8 mouse cellular contexts compared by ENCODE assay signal in genomic region chr10:84438466-84439227, GRCm38 (mm10). TPM values are rescaled to one million over a fixed set of nuclear protein-coding genes. Genes with fewer than 3 reads are reported as not detected.
DNase-seq lines count a peak whose midpoint lies in the region; ATAC-seq and TF ChIP-seq lines count a peak whose summit lies in the region.

No protein-coding gene starts in this region.

- TF ChIP-seq EP300 in heart, adult 2 months (IDR thresholded peaks at IDR 0.05; ENCODE audit: insufficient read depth, low read depth, low read length): no peak

- WGBS in heart, adult 2 months: 32% methylated on average over 19 of the region's 19 CpGs
- 60% methylated on average over 19 of the region's 19 CpGs for WGBS in spleen, adult 2 months
- WGBS in liver, embryonic 11.5 days: 27% methylated on average over 19 of the region's 19 CpGs

- intact Hi-C loops in heart, adult 2 months (cut with DNase I): loop anchor here (1.0 to 10.0 kb wide), 6 partner anchors 50 to 619 kb away; no protein-coding TSS in a partner anchor
- intact Hi-C loops in heart, postnatal 25 days (cut with DNase I): loop anchor here (2.0 to 10.0 kb wide), 5 partner anchors 48 to 621 kb away; no protein-coding TSS in a partner anchor

- no peaks in the 10 kb centered on the region for H3K27me3 ChIP-seq in heart, adult 2 months (ENCODE audit: control insufficient read depth, insufficient read depth, low read length)
- H3K27me3 ChIP-seq in spleen, adult 2 months (ENCODE audit: control insufficient read depth, insufficient read depth, low read length): 0 out of 2 replicates have a peak, but pooled peaks cover 2% of the 10 kb centered on the region
- H3K27me3 ChIP-seq in liver, embryonic 11.5 days (replicated peaks; ENCODE audit: control insufficient read depth, insufficient read depth, low read length): peaks cover 40% of the 10 kb centered on the region

- H3K36me3 ChIP-seq in heart, adult 2 months (ENCODE audit: control insufficient read depth, insufficient read depth, low read length): peaks cover 2% of the 10 kb centered on the region; the same call in 1 of the 2 replicates
- no peaks in the 10 kb centered on the region for H3K36me3 ChIP-seq in spleen, adult 2 months (ENCODE audit: control insufficient read depth, insufficient read depth, low read length)
- H3K36me3 ChIP-seq in liver, embryonic 11.5 days (ENCODE audit: control insufficient read depth, insufficient read depth, low read length): no peaks in the 10 kb centered on the region

- no peak for TF ChIP-seq CTCF in heart, adult 2 months (IDR thresholded peaks at IDR 0.05)
- no peak for TF ChIP-seq CTCF in spleen, adult 2 months (IDR thresholded peaks at IDR 0.05; ENCODE audit: extremely low read depth, insufficient read depth, insufficient read length, insufficient replicate concordance)

- no peak for TF ChIP-seq POLR2A in heart, adult 2 months (IDR thresholded peaks at IDR 0.05; ENCODE audit: insufficient read depth, low read depth, low read length)
- TF ChIP-seq POLR2A in spleen, adult 2 months (IDR thresholded peaks at IDR 0.05; ENCODE audit: low read depth, low read length): no peak

- peak overlapping the region; percentile 86 for H3K4me3 ChIP-seq in heart, adult 2 months
- H3K4me3 ChIP-seq in spleen, adult 2 months (ENCODE audit: extremely low read depth, insufficient read depth, insufficient read length): 0 out of 2 replicates have a peak overlapping the region, but pooled peaks have one; percentile 23
- peak overlapping the region; percentile 65 for H3K4me3 ChIP-seq in liver, embryonic 11.5 days (ENCODE audit: low read depth, low read length)

- H3K9ac ChIP-seq in heart, adult 2 months (ENCODE audit: low read depth, low read length): peak overlapping the region; percentile 93
- no peak overlapping the region for H3K9ac ChIP-seq in liver, embryonic 11.5 days (ENCODE audit: low read depth, low read length)

- H3K27ac ChIP-seq in heart, adult 2 months: peak overlapping the region; percentile 100
- peak overlapping the region; percentile 10; the same call in 1 of the 2 replicates for H3K27ac ChIP-seq in spleen, adult 2 months (ENCODE audit: insufficient read depth, low read length)
- H3K27ac ChIP-seq in liver, embryonic 11.5 days (ENCODE audit: low read depth, low read length): no peak overlapping the region

- no peaks in the 10 kb centered on the region for H3K9me3 ChIP-seq in liver, embryonic 11.5 days (ENCODE audit: control insufficient read depth, low read length)

- H3K4me2 ChIP-seq in liver, embryonic 11.5 days: peak overlapping the region; percentile 86

- no peak for ATAC-seq in liver, embryonic 11.5 days (replicated peaks; ENCODE audit: low FRiP score)

- H3K79me2 ChIP-seq in heart, adult 2 months (replicated peaks; ENCODE audit: control insufficient read depth, insufficient read depth, low read length): peaks cover 6% of the 10 kb centered on the region

- no peak for DNase-seq in heart, adult 2 months
- no peak for DNase-seq in heart, postnatal 25 days (ENCODE audit: low spot score)
- DNase-seq in spleen, adult 2 months (ENCODE audit: low read depth in 1 of 2, low spot score in 2 of 2): no peak
- no peak for DNase-seq in spleen, postnatal 36 days (ENCODE audit: low spot score in 2 of 2)
- DNase-seq in liver, embryonic 11.5 days (ENCODE audit: low spot score): no peak
- DNase-seq in embryo, embryonic 10 days (ENCODE audit: low spot score): no peak
- DNase-seq in layer of hippocampus, postnatal 10 days (ENCODE audit: low spot score in 2 of 2): no peak
- no peak for DNase-seq in thymus, postnatal 4 days

- H3K4me1 ChIP-seq in heart, adult 2 months (ENCODE audit: control insufficient read depth, insufficient read depth, low read length): peaks cover 20% of the 10 kb centered on the region
- peaks cover 15% of the 10 kb centered on the region for H3K4me1 ChIP-seq in spleen, adult 2 months (ENCODE audit: control insufficient read depth, insufficient read depth, insufficient read length)
- peaks cover 10% of the 10 kb centered on the region for H3K4me1 ChIP-seq in liver, embryonic 11.5 days (replicated peaks; ENCODE audit: control insufficient read depth, insufficient read depth, low read length)

RNA-seq across cellular contexts. Expression of gene Nuak1, which starts 1.8 kb away (rescaled TPM):
- total RNA-seq in heart, adult 2 months (2021): 10 to 100 TPM; 27.0 to 29.0 TPM
- 15.3 and 32.0 TPM in 2 replicates for polyA plus RNA-seq in heart, adult 2 months (2012; rRNA removed)
- total RNA-seq in heart, postnatal 25 days (2021): 10 to 100 TPM; 30.8 to 32.3 TPM
- 7.0 and 8.3 TPM in 2 replicates for polyA plus RNA-seq in spleen, adult 2 months (2012; rRNA removed)
- polyA plus RNA-seq in liver, embryonic 11.5 days (2014; fragmentation: Nextera tagmentation; extraction: Ambion mirVana): 0.47 and 0.70 TPM in 2 replicates
- 10 to 100 TPM; 45.2 to 54.6 TPM for total RNA-seq in layer of hippocampus, postnatal 10 days (2021)

Comparison
In these comparisons a context has a peak if more than half of its experiments do, and no peak if none do; other contexts are left out.
1. H3K4me3 ChIP-seq: peak in every context shown above with its lines; median percentile 86 in heart, adult 2 months; 65 in liver, embryonic 11.5 days; 23 in spleen, adult 2 months.